Mouse (Mus musculus) neural tube, embryonic 12.5 days (tissue): Measurements from ENCODE around the gene She. TPM values are rescaled to one million over a fixed set of nuclear protein-coding genes. Genes with fewer than 3 reads are reported as not detected.

ENCODE experiments used
- ATAC-seq: fragments of 200-750 bp; cut with Nextera tagmentation; 2 replicates; pipeline ENCODE4 v1.8.0; 2017; ENCODE audit warnings: low read depth, mild to moderate bottlenecking, moderate TSS enrichment, moderate library complexity; ENCODE audit not compliant: low FRiP score
- H3K27ac ChIP-seq: fragments of 300-500 bp; sonication (generic); 2 replicates; pipeline ENCODE4 v1.5.1; 2016
- H3K27me3 ChIP-seq: fragments of 300-500 bp; sonication (generic); replicated peaks from 2 replicates; pipeline ENCODE4 v1.6.1; 2016; ENCODE audit warnings: mild to moderate bottlenecking
- H3K36me3 ChIP-seq: fragments of 300-500 bp; sonication (generic); 2 replicates; pipeline ENCODE4 v1.6.1; 2016; ENCODE audit warnings: mild to moderate bottlenecking
- H3K4me1 ChIP-seq: fragments of 300-500 bp; sonication (generic); 2 replicates; pipeline ENCODE4 v1.6.1; 2016
- H3K4me2 ChIP-seq: fragments of 300-500 bp; sonication (generic); replicated peaks from 2 replicates; pipeline ENCODE4 v1.6.1; 2016; ENCODE audit warnings: mild to moderate bottlenecking
- H3K4me3 ChIP-seq: fragments of 300-500 bp; sonication (generic); 2 replicates; pipeline ENCODE4 v1.5.1; 2016
- H3K9ac ChIP-seq: fragments of 300-500 bp; sonication (generic); 2 replicates; pipeline ENCODE4 v1.6.1; 2016; ENCODE audit warnings: mild to moderate bottlenecking
- H3K9me3 ChIP-seq: fragments of 300-500 bp; sonication (generic); 2 replicates; pipeline ENCODE4 v1.6.1; 2016; ENCODE audit warnings: mild to moderate bottlenecking
- WGBS: fragments of 180-500 bp; shearing (Covaris S2); methylation state at CpG from one replicate; pipeline ENCODE4 v1.1.7; 2016; 5-methylcytosine and 5-hydroxymethylcytosine counted together
- polyA plus RNA-seq: library from polyadenylated mRNA; unstranded; fragments of >200 nt; fragmentation: Nextera tagmentation; extraction: Ambion mirVana; gene quantifications from 2 replicates; pipeline ENCODE4 v1.2.1, GENCODE M21; 2016

The She gene
- polyA plus RNA-seq, 1 experiment from 2014 or later = 4.2 TPM

DNA sequence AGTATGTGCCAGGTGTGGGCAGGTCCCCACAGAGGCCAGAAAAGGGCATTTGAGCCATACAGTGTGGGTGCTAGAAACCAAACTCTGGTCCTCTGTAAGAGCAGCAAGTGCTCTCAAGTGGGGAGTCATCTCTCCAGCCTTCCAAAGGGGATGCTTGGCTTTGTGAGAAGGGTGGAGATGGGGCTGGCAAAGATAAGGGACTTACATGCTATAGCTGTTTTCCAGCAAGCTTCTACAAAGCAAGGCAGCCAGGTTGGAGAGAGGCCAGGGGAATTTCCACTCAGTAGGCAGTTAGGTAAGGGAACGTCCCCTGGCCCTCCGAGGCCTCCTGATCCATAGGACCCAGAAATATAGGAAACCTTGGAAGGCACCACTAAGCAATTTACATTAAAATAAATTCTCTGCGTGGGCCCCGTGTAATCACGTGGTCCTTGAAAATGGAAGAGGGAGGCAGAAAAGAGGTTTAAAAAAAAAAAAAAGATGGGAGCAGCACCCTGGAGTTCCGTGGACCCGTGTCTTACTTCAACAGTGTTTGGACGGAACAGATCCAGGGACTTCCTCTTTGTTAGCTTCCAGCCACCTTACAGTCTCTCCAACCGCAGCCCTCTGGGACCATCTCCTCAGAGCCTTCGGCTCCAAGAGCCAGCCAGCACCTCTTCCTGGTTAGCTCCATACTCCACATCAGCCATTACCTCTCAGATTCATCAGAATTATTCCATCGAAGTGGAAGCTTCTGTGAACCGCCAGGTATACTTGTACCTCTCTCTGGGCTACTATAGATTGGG lies 10.7 kb upstream of the She start:
- Histone ChIP-seq H3K27me3 (no peaks in the 10 kb centered on the region; the same call in 1 of the 2 replicates), H3K4me3 (no peak overlapping the region), H3K27ac (no peak overlapping the region), H3K36me3 (no peaks in the 10 kb centered on the region), H3K4me2 (no peak overlapping the region), H3K4me1 (no peaks in the 10 kb centered on the region), H3K9me3 (no peaks in the 10 kb centered on the region), H3K9ac (no peak overlapping the region)
- 88% methylated on average over 12 of the region's 12 CpGs for WGBS
- no peak for ATAC-seq

GRCm38 (mm10) chr3:89821096-89821513 lies 10.1 kb upstream of the She start:
- no peaks in the 10 kb centered on the region for H3K36me3 ChIP-seq
- WGBS = 89% methylated on average over 11 of the region's 11 CpGs
- no peak for ATAC-seq

GRCm38 (mm10) chr3:89821548-89822480 lies 9.4 kb upstream of the She start:
- no peak overlapping the region for H3K4me2 ChIP-seq
- no peaks in the 10 kb centered on the region for H3K36me3 ChIP-seq
- no peaks in the 10 kb centered on the region for H3K4me1 ChIP-seq
- no peak overlapping the region for H3K9ac ChIP-seq
- H3K27ac ChIP-seq = no peak overlapping the region
- no peaks in the 10 kb centered on the region; the same call in 1 of the 2 replicates for H3K27me3 ChIP-seq
- ATAC-seq = no peak
- no peak overlapping the region for H3K4me3 ChIP-seq
- H3K9me3 ChIP-seq = no peaks in the 10 kb centered on the region
- 73% methylated on average over 10 of the region's 10 CpGs for WGBS

More at GRCm38 (mm10) chr3:89821096-89821513, 10.1 kb upstream of the She start:
- no peak overlapping the region for H3K27ac ChIP-seq
- no peak overlapping the region for H3K4me3 ChIP-seq
- no peak overlapping the region for H3K9ac ChIP-seq
- no peaks in the 10 kb centered on the region; the same call in 1 of the 2 replicates for H3K27me3 ChIP-seq
- H3K4me1 ChIP-seq = no peaks in the 10 kb centered on the region
- no peaks in the 10 kb centered on the region for H3K9me3 ChIP-seq
- H3K4me2 ChIP-seq = no peak overlapping the region

DNA sequence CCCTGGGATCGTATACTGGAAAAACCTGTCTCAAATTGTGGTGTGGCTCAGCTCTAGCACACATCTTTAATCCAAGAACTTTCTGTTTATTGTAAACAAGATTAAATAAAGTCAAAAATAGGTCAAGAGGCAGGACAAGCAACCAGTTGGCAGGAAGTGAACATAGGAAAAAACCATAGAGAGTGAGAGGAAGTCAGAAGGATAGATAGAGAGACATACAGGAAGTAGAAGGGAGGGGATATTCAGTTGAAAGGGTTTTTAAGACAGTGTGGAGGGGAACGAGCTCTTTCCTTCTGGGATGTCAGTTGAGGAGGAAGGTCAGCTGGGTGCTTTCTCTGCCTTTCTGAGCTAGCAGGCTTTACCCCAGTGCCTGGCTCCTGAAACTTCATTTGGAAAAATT lies 7.6 kb upstream of the She start:
- Histone ChIP-seq H3K9ac (no peak overlapping the region), H3K27me3 (peaks cover 6% of the 10 kb centered on the region; the same call in 1 of the 2 replicates), H3K4me3 (no peak overlapping the region), H3K36me3 (no peaks in the 10 kb centered on the region), H3K9me3 (no peaks in the 10 kb centered on the region), H3K4me1 (no peaks in the 10 kb centered on the region), H3K27ac (no peak overlapping the region), H3K4me2 (no peak overlapping the region)
- WGBS = 61% methylated on average over 2 of the region's 2 CpGs
- ATAC-seq = no peak

GRCm38 (mm10) chr3:89826295-89826694 lies 4.9 kb upstream of the She start:
- H3K36me3 ChIP-seq = no peaks in the 10 kb centered on the region
- WGBS = 54% methylated on average over 3 of the region's 3 CpGs

GRCm38 (mm10) chr3:89835362-89835761 lies 4.2 kb downstream of the She start:
- 60% methylated on average over 8 of the region's 8 CpGs for WGBS
- Histone ChIP-seq H3K4me2 (no peak overlapping the region), H3K27ac (no peak overlapping the region), H3K9ac (no peak overlapping the region), H3K4me3 (no peak overlapping the region), H3K36me3 (no peaks in the 10 kb centered on the region), H3K9me3 (no peaks in the 10 kb centered on the region), H3K4me1 (peaks cover 10% of the 10 kb centered on the region), H3K27me3 (peaks cover 43% of the 10 kb centered on the region)
- no peak for ATAC-seq

More at GRCm38 (mm10) chr3:89826295-89826694, 4.9 kb upstream of the She start:
- no peak overlapping the region for H3K9ac ChIP-seq
- H3K4me1 ChIP-seq = peaks cover 4% of the 10 kb centered on the region
- no peaks in the 10 kb centered on the region for H3K9me3 ChIP-seq
- no peak overlapping the region for H3K4me3 ChIP-seq
- ATAC-seq = no peak
- H3K27ac ChIP-seq = no peak overlapping the region
- H3K27me3 ChIP-seq = peaks cover 32% of the 10 kb centered on the region
- no peak overlapping the region for H3K4me2 ChIP-seq

GRCm38 (mm10) chr3:89842258-89842657 lies 11.1 kb downstream of the She start:
- Histone ChIP-seq H3K4me1 (no peaks in the 10 kb centered on the region), H3K27ac (no peak overlapping the region), H3K27me3 (no peaks in the 10 kb centered on the region; the same call in 1 of the 2 replicates), H3K9ac (no peak overlapping the region), H3K4me2 (no peak overlapping the region), H3K9me3 (no peaks in the 10 kb centered on the region), H3K36me3 (no peaks in the 10 kb centered on the region), H3K4me3 (no peak overlapping the region)
- 77% methylated on average over 4 of the region's 4 CpGs for WGBS
- ATAC-seq = no peak

GRCm38 (mm10) chr3:89843148-89843547 lies 12.0 kb downstream of the She start:
- Histone ChIP-seq H3K4me1 (no peaks in the 10 kb centered on the region), H3K4me2 (no peak overlapping the region), H3K9me3 (no peaks in the 10 kb centered on the region), H3K9ac (no peak overlapping the region), H3K4me3 (no peak overlapping the region), H3K27me3 (no peaks in the 10 kb centered on the region; the same call in 1 of the 2 replicates), H3K36me3 (no peaks in the 10 kb centered on the region), H3K27ac (no peak overlapping the region)
- 70% methylated on average over 9 of the region's 9 CpGs for WGBS
- no peak for ATAC-seq

DNA sequence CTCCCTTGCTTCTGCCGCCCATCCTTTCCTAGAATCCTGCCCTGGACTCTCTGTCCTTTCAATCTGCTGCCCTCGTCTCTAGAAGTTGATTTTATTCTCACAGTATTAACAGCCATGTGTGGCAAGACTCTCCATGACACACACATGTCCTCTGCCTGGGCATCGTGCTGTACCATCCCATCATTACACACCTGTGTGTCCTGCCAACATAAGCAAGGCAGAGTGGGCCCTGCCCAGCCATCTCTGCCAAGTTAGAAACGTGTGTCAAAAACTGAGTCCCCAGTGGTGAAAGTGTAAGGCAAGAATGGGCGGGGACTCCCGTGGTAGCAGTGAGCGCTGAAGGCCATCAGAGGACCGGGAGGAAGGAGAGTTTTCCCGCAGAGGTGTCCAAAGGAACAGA lies 14.6 kb downstream of the She start:
- Histone ChIP-seq H3K27ac (no peak overlapping the region), H3K4me3 (no peak overlapping the region), H3K4me1 (no peaks in the 10 kb centered on the region), H3K4me2 (no peak overlapping the region), H3K27me3 (no peaks in the 10 kb centered on the region; the same call in 1 of the 2 replicates), H3K36me3 (no peaks in the 10 kb centered on the region), H3K9me3 (no peaks in the 10 kb centered on the region), H3K9ac (no peak overlapping the region)
- ATAC-seq = no peak
- WGBS = 83% methylated on average over 9 of the region's 9 CpGs

DNA sequence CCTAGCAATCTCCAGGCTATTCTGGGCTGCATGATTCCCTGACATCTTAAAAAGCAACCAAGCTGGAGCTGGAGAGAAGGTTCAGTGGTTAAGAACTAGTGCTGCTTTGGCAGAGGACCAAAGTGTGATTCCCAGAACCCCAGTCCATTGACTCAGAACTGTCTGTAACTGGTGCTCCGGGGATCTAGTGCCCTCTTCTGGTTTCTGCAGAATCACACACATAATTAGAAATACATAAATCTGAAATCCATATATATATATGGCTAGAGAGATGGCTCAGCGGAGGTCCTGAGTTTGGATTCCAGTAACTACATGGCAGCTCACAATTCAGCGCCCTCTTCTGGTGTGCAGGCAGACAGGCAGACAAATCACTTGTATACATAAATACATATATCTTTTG lies 16.0 kb downstream of the She start:
- ATAC-seq = no peak
- no peaks in the 10 kb centered on the region for H3K9me3 ChIP-seq
- H3K4me2 ChIP-seq = no peak overlapping the region
- no peak overlapping the region for H3K27ac ChIP-seq
- H3K9ac ChIP-seq = no peak overlapping the region
- H3K27me3 ChIP-seq = no peaks in the 10 kb centered on the region; the same call in 1 of the 2 replicates
- no peak overlapping the region for H3K4me3 ChIP-seq
- no peaks in the 10 kb centered on the region for H3K36me3 ChIP-seq
- H3K4me1 ChIP-seq = no peaks in the 10 kb centered on the region
- 77% methylated on average over 3 of the region's 3 CpGs for WGBS

GRCm38 (mm10) chr3:89847596-89847995 lies 16.4 kb downstream of the She start:
- WGBS = 82% methylated on average over 6 of the region's 6 CpGs
- Histone ChIP-seq H3K4me1 (no peaks in the 10 kb centered on the region), H3K9me3 (no peaks in the 10 kb centered on the region), H3K27me3 (no peaks in the 10 kb centered on the region; the same call in 1 of the 2 replicates), H3K9ac (no peak overlapping the region), H3K36me3 (no peaks in the 10 kb centered on the region), H3K4me3 (no peak overlapping the region), H3K27ac (no peak overlapping the region), H3K4me2 (no peak overlapping the region)
- no peak for ATAC-seq

DNA sequence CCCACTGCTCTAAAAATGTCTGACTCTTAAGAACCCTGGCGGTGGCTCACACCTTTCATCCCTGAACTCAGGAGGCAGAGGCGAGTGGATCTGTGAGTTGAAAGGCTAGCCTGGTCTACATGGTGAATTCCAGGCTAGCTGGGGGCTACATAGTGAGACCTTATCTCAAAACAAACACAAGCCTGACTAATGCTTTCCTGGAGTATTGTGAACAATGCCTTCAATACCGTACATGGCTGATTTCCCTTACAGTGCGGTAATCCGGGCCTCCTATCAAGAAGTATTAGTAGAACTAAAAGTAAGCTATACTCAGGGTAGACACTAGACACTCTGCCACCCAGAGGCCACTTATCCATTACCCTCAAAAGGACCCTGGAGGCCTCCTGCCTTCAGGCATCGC lies 16.9 kb downstream of the She start:
- no peaks in the 10 kb centered on the region for H3K9me3 ChIP-seq
- no peaks in the 10 kb centered on the region for H3K36me3 ChIP-seq
- no peaks in the 10 kb centered on the region for H3K4me1 ChIP-seq
- no peaks in the 10 kb centered on the region; the same call in 1 of the 2 replicates for H3K27me3 ChIP-seq
- no peak overlapping the region for H3K27ac ChIP-seq
- H3K4me2 ChIP-seq = no peak overlapping the region
- no peak overlapping the region for H3K9ac ChIP-seq
- WGBS = 87% methylated on average over 6 of the region's 6 CpGs
- no peak overlapping the region for H3K4me3 ChIP-seq
- no peak for ATAC-seq
